Mouse (Mus musculus): ENCODE data around the gene Ss18l1.

GRCm38 (mm10) chr2:180024401-180025098, 17.8 kb upstream of the Ss18l1 start, which contains the start of gene Lsm14b:
- TF ChIP-seq MYB (IDR thresholded peaks at IDR 0.05; ENCODE audit: low read depth, low read length) (no peak), TCF12 (IDR thresholded peaks at IDR 0.05; ENCODE audit: low read depth, low read length) (peak; percentile 46), POLR2AphosphoS5 (IDR thresholded peaks at IDR 0.05; ENCODE audit: borderline replicate concordance, low read depth, low read length) (no peak), SMC3 (IDR thresholded peaks at IDR 0.05; ENCODE audit: low read depth, low read length) (no peak), ZC3H11A (IDR thresholded peaks at IDR 0.05; ENCODE audit: low read depth, low read length) (no peak), MYC (IDR thresholded peaks at IDR 0.05; ENCODE audit: low read depth, low read length) (no peak), USF2 (IDR thresholded peaks at IDR 0.05; ENCODE audit: borderline replicate concordance in 1 of 2, insufficient read depth in 1 of 2, low read depth in 1 of 2, low read length in 2 of 2) (no peak), ELF1 (IDR thresholded peaks at IDR 0.05; ENCODE audit: low read depth, low read length) (peak; percentile 66), KAT2A (conservative IDR thresholded peaks at IDR 0.05; ENCODE audit: low read depth, low read length) (no peak; the same call in 1 of the 2 replicates), MAX (IDR thresholded peaks at IDR 0.05; ENCODE audit: low read length) (no peak), CTCF (IDR thresholded peaks at IDR 0.05 in 2 of 3, conservative IDR thresholded peaks at IDR 0.05 in 1 of 3; ENCODE audit: control insufficient read depth in 1 of 3, insufficient read depth in 1 of 3, low read depth in 2 of 3, low read length in 3 of 3, poor library complexity in 1 of 3, severe bottlenecking in 1 of 3) (no peak), POLR2A (IDR thresholded peaks at IDR 0.05; ENCODE audit: control insufficient read depth in 1 of 2, insufficient read depth in 1 of 2, low read depth in 1 of 2, low read length in 2 of 2, poor library complexity in 1 of 2) (peak; percentile 58 to 80; a peak in 2 of 4 replicates), ZNF384 (IDR thresholded peaks at IDR 0.05; ENCODE audit: low read depth, low read length) (no peak)

All from MEL (cell line).